Mouse (Mus musculus) embryonic facial prominence, embryonic 15.5 days (tissue): ENCODE results near the gene Zdhhc24. TPM values are rescaled to one million over a fixed set of nuclear protein-coding genes. Genes with fewer than 3 reads are reported as not detected.

Experiments used
- ATAC-seq: fragments of 200-750 bp; cut with Nextera tagmentation; 2 replicates; pipeline ENCODE4 v1.8.0; 2017; ENCODE audit warnings: low read depth, moderate TSS enrichment; ENCODE audit not compliant: insufficient number of reproducible peaks, low FRiP score, low TSS enrichment
- H3K27ac ChIP-seq: fragments of 300-500 bp; sonication (generic); replicated peaks from 2 replicates; pipeline ENCODE4 v1.5.1; 2015; ENCODE audit warnings: mild to moderate bottlenecking, inconsistent platforms
- H3K27me3 ChIP-seq: fragments of 300-500 bp; sonication (generic); 2 replicates; pipeline ENCODE4 v1.6.1; 2015; ENCODE audit warnings: inconsistent platforms
- H3K36me3 ChIP-seq: fragments of 300-500 bp; sonication (generic); 2 replicates; pipeline ENCODE4 v1.6.1; 2015; ENCODE audit warnings: mild to moderate bottlenecking, inconsistent platforms
- H3K4me1 ChIP-seq: fragments of 300-500 bp; sonication (generic); 2 replicates; pipeline ENCODE4 v1.6.1; 2015; ENCODE audit warnings: inconsistent platforms
- H3K4me2 ChIP-seq: fragments of 300-500 bp; sonication (generic); replicated peaks from 2 replicates; pipeline ENCODE4 v1.6.1; 2015; ENCODE audit warnings: mild to moderate bottlenecking, inconsistent platforms
- H3K4me3 ChIP-seq: fragments of 300-500 bp; sonication (generic); replicated peaks from 2 replicates; pipeline ENCODE4 v1.5.1; 2015; ENCODE audit warnings: mild to moderate bottlenecking, inconsistent platforms
- H3K9ac ChIP-seq: fragments of 300-500 bp; sonication (generic); 2 replicates; pipeline ENCODE4 v1.6.1; 2015; ENCODE audit warnings: inconsistent platforms
- H3K9me3 ChIP-seq: fragments of 300-500 bp; sonication (generic); replicated peaks from 2 replicates; pipeline ENCODE4 v1.6.1; 2016; ENCODE audit warnings: inconsistent platforms
- WGBS: fragments of 180-500 bp; shearing (Covaris S2); methylation state at CpG from one replicate; pipeline ENCODE4 v1.1.7; 2015; 5-methylcytosine and 5-hydroxymethylcytosine counted together
- polyA plus RNA-seq: library from polyadenylated mRNA; unstranded; fragments of >200 nt; fragmentation: Nextera tagmentation; extraction: Ambion mirVana; gene quantifications from 2 replicates; pipeline ENCODE4 v1.2.1, GENCODE M21; 2015

Zdhhc24 gene
- polyA plus RNA-seq, result 14.0 and 14.9 TPM in 2 replicates

DNA sequence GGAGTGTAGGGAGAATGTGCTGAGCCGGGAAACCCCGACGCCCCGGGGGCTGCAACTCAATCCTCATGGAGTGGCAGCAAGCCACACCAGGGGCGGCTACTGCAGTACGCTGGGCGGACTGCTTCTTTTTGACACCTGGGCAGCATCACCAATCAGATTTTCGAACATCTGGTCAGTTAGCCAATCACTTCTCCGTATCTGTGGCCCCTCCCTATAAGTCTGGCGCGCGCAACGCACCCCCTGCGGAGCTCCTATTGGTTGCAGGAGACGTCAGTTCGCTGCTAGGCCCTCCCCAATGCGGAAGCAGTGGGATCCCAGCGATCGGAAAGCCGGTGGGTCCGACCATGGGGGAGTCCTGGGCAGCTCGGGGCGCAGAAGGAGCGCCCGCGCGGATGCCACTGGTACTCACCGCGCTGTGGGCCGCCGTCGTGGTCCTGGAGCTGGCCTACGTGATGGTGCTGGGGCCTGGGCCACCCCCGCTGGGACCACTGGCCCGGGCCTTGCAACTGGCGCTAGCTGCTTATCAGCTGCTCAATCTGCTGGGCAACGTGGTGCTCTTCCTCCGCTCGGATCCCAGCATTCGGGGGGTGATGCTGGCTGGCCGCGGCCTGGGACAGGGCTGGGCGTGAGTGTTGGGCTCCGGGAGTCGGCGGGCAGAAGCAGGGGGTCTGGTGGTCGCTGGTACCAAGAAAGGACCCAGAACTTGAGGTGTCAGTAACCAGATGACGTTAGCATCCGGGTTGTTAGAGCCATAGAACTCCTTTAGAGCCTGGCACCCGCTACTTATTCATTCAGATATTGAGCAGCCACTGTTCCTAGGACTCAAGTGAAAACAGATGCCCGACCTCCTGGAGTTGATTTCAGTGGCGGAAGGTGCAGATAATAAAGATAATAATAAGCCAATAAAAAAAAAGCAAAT is at the start of gene Zdhhc24:
Zdhhc24 (plus strand) TSS at position 264 of the 919 bp plus-strand sequence.
- H3K27ac ChIP-seq, result peak within 1 kb of the TSS; percentile 78
- H3K4me1 ChIP-seq, result peaks cover 23% of the 10 kb centered on the region
- peaks cover 8% of the 10 kb centered on the region; the same call in 1 of the 2 replicates for H3K36me3 ChIP-seq
- H3K9ac ChIP-seq, result peak within 1 kb of the TSS; percentile 91
- H3K4me2 ChIP-seq, result peak within 1 kb of the TSS; percentile 94
- no peaks in the 10 kb centered on the region for H3K27me3 ChIP-seq
- H3K9me3 ChIP-seq, result no peaks in the 10 kb centered on the region
- WGBS, result under 1% methylated on average over 52 of the region's 52 CpGs
- peak within 1 kb of the TSS; percentile 82 for H3K4me3 ChIP-seq
- ATAC-seq, result peak; percentile 93

DNA sequence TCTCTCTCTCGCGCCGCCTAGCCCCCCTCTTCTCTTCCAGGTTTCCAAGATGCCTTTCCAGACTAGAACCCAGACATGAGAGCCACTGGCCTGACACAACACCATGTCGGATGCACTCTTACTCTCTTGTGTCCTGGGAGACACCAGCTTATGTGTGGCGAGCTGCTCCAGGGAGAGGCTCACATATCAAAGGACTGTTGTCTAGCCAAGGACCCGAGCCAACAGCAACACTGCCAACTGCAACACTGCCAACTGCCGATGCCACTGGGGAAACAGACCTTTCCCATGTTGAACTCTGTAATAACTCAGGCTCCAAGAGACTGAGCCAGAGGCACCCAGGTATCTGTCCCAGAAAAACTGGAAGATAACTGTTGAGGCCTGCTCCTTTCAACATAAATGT is 49.3 kb upstream of the Zdhhc24 start:
- no peaks in the 10 kb centered on the region; the same call in 1 of the 2 replicates for H3K4me1 ChIP-seq
- peak overlapping the region; percentile 7; the same call in 1 of the 2 replicates for H3K27ac ChIP-seq
- no peaks in the 10 kb centered on the region for H3K27me3 ChIP-seq
- H3K36me3 ChIP-seq, result peaks cover 45% of the 10 kb centered on the region
- WGBS, result 55% methylated on average over 7 of the region's 7 CpGs
- H3K4me2 ChIP-seq, result no peak overlapping the region; the same call in 1 of the 2 replicates
- no peaks in the 10 kb centered on the region for H3K9me3 ChIP-seq
- no peak for ATAC-seq
- H3K4me3 ChIP-seq, result no peak overlapping the region
- no peak overlapping the region for H3K9ac ChIP-seq

DNA sequence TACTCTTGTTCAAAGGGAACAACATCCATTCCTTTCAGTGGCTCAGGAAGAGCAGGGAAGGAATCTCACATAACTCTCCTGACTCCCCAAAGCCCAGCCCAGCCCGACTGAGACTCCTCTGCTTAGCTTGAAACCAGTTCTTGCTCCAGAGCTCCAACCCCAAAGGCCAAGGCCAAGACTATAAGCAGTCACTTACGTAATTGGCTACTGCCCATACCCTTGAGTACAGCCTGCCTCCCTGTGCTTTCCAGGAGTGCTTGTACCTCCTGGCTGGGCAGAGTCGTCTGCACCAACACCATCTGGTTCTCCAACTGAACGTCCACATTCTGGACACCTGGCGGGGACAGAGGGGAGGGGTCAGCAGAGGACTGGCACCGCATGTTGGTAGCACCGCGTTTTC is 44.5 kb upstream of the Zdhhc24 start:
- H3K4me2 ChIP-seq, result no peak overlapping the region
- no peak overlapping the region for H3K4me3 ChIP-seq
- no peaks in the 10 kb centered on the region for H3K9me3 ChIP-seq
- no peak overlapping the region for H3K9ac ChIP-seq
- peaks cover 28% of the 10 kb centered on the region for H3K36me3 ChIP-seq
- ATAC-seq, result no peak
- H3K27me3 ChIP-seq, result no peaks in the 10 kb centered on the region
- 80% methylated on average over 8 of the region's 8 CpGs for WGBS
- H3K27ac ChIP-seq, result no peak overlapping the region
- H3K4me1 ChIP-seq, result peaks cover 12% of the 10 kb centered on the region

DNA sequence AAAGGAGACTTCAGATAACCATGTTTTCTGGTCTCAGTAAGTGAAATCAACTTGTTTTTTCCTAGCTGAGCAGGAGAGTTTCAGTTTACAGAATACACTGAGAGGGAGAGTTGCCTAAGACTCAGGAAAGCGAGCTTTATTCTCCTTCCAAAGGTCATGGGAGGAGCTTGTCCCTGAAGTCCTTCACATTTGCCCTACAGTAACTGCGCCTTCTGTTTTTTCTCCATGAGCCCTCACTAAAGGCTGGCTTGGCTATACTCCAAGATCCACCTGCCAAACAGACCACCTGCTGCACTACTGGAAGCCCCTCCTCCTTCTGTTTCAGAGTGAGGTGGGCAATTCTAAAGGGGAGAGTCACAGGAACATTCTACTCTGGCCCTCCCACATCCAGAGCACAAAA is 42.4 kb upstream of the Zdhhc24 start:
- ATAC-seq, result no peak
- H3K9me3 ChIP-seq, result no peaks in the 10 kb centered on the region
- H3K4me2 ChIP-seq, result no peak overlapping the region
- 73% methylated on average over 2 of the region's 2 CpGs for WGBS
- H3K4me1 ChIP-seq, result peaks cover 22% of the 10 kb centered on the region
- H3K27ac ChIP-seq, result no peak overlapping the region
- H3K36me3 ChIP-seq, result peaks cover 20% of the 10 kb centered on the region; the same call in 1 of the 2 replicates
- H3K9ac ChIP-seq, result no peak overlapping the region
- H3K4me3 ChIP-seq, result no peak overlapping the region
- H3K27me3 ChIP-seq, result peaks cover 14% of the 10 kb centered on the region

DNA sequence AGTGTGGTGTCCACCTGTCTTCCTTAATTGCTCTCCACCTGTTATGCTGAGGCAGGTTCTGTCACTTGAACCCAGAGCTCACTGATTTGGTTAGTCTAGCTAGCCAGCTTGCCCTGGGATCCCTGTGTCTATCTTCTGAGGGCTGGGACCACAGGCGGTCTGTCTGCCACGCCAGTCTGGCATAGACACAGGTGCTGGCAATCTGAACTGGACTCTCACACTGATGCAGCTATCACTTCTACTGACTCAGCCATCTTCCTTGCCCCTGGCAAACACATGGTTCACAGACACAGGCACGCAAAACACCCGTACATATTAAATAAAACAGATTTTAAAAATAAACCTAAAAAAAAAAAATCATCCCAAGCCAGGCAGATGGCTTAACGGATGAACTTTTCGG is 41.4 kb upstream of the Zdhhc24 start:
- WGBS, result 84% methylated on average over 6 of the region's 6 CpGs
- Histone ChIP-seq H3K4me1 (peaks cover 22% of the 10 kb centered on the region), H3K9me3 (no peaks in the 10 kb centered on the region), H3K4me3 (no peak overlapping the region), H3K9ac (no peak overlapping the region), H3K4me2 (no peak overlapping the region), H3K27ac (no peak overlapping the region), H3K36me3 (peaks cover 17% of the 10 kb centered on the region; the same call in 1 of the 2 replicates), H3K27me3 (peaks cover 24% of the 10 kb centered on the region)
- no peak for ATAC-seq

DNA sequence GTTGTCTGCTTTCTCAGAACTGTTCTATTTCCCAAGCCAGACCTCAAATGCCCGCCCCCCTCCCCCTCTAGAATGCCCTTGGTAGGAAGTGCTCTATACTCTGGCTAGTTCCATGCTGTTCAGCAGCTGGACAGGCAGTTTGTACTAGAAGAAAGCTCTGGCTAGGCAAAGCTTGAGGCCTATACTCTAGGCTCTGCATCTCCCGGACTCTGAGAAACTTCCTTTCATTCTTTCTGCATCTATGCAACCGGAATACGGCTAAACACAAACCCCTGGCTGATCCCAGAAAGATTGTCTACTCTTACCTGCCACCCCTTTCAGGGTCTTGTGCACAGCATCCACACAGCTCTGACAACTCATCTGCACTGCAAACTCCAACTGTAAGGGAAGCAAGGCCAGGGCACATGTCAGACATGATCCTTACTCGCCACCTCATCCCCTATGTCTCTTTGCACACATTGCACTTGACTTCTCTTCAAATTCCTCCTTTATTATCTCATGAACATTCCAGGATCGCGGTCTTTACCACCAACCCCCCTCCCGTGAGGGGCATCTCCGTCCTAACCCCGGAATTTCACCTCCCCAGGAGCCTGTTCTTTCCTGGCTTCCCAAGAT is 39.8 kb upstream of the Zdhhc24 start:
- ATAC-seq, result 0 out of 2 replicates have a peak, but pooled peaks have one; percentile 6
- 0 out of 2 replicates have a peak overlapping the region, but pooled peaks have one; percentile 25 for H3K27ac ChIP-seq

DNA sequence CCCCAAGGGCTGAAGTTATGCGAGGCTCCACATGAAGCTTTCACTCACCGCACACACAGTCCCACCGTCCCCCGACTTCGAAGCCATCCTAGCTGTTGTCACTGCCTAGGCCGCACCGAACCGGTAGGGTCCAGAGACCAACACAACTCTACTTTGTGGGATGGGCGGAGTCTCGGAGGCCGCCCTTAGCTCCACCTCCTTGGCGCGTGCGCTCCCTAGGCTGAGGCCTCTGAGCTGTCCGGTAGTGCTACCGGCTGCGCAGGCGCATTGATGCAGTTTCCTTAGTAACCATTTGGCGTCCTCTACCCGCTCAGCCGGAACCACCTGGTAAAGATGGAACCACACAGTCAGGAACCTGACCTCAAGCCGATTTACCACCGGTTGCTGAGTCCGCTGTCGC is 39.3 kb upstream of the Zdhhc24 start, which contains the start of the genes Ccs and Ccdc87:
Ccs (minus strand) TSS at position 184 of the 400 bp plus-strand sequence.
Ccdc87 (plus strand) TSS at position 218 of the 400 bp plus-strand sequence.
- Histone ChIP-seq H3K9ac (peak within 1 kb of the TSS; percentile 75), H3K9me3 (no peaks in the 10 kb centered on the region), H3K4me2 (peak within 1 kb of the TSS; percentile 98), H3K27me3 (peaks cover 28% of the 10 kb centered on the region), H3K36me3 (0 out of 2 replicates have a peak, but pooled peaks cover 2% of the 10 kb centered on the region), H3K4me1 (peaks cover 22% of the 10 kb centered on the region), H3K27ac (0 out of 2 replicates have a peak within 1 kb of the TSS, but pooled peaks have one; percentile 25), H3K4me3 (peak within 1 kb of the TSS; percentile 64)
- WGBS, result under 1% methylated on average over 25 of the region's 25 CpGs
- peak; percentile 97 for ATAC-seq

More for the DNA sequence above, 39.8 kb upstream of the Zdhhc24 start:
- peak overlapping the region; percentile 75 for H3K9ac ChIP-seq
- H3K9me3 ChIP-seq, result no peaks in the 10 kb centered on the region
- peak overlapping the region; percentile 98 for H3K4me2 ChIP-seq
- H3K27me3 ChIP-seq, result peaks cover 28% of the 10 kb centered on the region
- peak overlapping the region; percentile 64 for H3K4me3 ChIP-seq
- H3K36me3 ChIP-seq, result 0 out of 2 replicates have a peak, but pooled peaks cover 2% of the 10 kb centered on the region
- H3K4me1 ChIP-seq, result peaks cover 22% of the 10 kb centered on the region
- WGBS, result 28% methylated on average over 10 of the region's 10 CpGs

DNA sequence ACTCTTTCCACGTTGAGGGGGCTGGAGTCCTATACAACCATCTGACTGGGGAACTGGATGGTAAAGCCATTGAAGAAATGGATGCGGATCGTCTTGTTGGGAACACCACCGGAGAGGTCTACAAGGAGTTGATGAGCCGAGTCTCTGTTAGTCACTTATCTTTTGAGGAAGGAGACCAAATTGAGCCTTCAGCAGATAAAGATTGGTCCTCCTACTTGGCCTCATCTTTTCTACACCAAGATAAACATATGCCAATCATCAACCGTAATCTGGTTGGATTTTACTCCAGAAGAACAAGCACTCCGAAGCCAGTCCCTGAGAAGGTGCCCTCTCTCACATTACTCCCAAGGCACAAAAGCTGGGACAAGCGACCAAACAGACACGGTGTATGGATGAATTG is 37.6 kb upstream of the Zdhhc24 start:
- H3K27ac ChIP-seq, result no peak overlapping the region
- H3K4me3 ChIP-seq, result no peak overlapping the region
- 82% methylated on average over 9 of the region's 9 CpGs for WGBS
- no peak overlapping the region for H3K9ac ChIP-seq
- peaks cover 22% of the 10 kb centered on the region for H3K4me1 ChIP-seq
- ATAC-seq, result no peak
- H3K4me2 ChIP-seq, result no peak overlapping the region
- 0 out of 2 replicates have a peak, but pooled peaks cover 2% of the 10 kb centered on the region for H3K36me3 ChIP-seq
- H3K9me3 ChIP-seq, result no peaks in the 10 kb centered on the region
- peaks cover 28% of the 10 kb centered on the region for H3K27me3 ChIP-seq

DNA sequence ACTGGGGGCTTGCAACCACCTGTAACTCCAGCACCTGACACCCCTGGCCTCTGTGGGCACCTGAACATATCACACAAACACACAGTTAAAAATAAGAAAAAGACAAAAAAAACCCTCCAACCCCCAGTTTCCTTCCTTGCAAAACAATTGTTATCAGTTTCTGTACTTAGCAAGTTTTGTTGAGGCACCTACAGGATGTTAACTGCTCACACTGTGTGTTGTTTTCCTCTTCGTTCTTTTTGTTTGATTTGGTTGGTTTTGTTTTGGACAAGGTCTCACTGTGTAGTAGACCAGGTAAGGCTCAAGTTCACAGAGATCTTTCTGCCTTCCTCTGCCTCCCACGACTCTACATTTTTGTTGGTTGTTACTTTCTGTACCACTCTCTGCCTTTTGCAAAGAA is 35.9 kb upstream of the Zdhhc24 start:
- Histone ChIP-seq H3K27me3 (peaks cover 28% of the 10 kb centered on the region), H3K9ac (no peak overlapping the region), H3K9me3 (no peaks in the 10 kb centered on the region), H3K4me2 (no peak overlapping the region), H3K4me1 (peaks cover 19% of the 10 kb centered on the region), H3K4me3 (no peak overlapping the region), H3K36me3 (no peaks in the 10 kb centered on the region), H3K27ac (no peak overlapping the region)
- 74% methylated on average over 2 of the region's 2 CpGs for WGBS
- no peak for ATAC-seq

DNA sequence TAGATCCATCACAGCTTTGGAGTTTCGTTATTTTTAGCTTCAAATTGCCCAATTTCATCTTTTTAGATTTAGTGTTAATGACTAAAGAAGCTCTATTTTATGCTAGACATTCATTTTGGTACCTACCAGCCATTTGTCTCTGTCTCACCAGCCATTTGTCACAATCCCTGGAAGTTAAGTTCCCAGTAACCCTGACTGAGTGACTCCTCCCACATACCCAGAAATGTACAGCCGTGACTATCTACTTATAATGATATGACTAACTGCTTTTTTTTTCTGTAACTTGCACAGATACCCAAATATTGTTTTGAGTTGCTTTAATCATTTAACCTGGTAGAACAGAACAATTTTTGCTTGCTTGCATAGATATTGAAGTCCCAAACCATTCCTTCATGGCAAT is 32.6 kb upstream of the Zdhhc24 start:
- Histone ChIP-seq H3K9me3 (no peaks in the 10 kb centered on the region), H3K36me3 (no peaks in the 10 kb centered on the region), H3K4me3 (no peak overlapping the region), H3K27me3 (peaks cover 16% of the 10 kb centered on the region), H3K9ac (no peak overlapping the region), H3K4me1 (no peaks in the 10 kb centered on the region), H3K27ac (no peak overlapping the region), H3K4me2 (no peak overlapping the region)
- no peak for ATAC-seq
- 72% methylated on average over 2 of the region's 2 CpGs for WGBS

DNA sequence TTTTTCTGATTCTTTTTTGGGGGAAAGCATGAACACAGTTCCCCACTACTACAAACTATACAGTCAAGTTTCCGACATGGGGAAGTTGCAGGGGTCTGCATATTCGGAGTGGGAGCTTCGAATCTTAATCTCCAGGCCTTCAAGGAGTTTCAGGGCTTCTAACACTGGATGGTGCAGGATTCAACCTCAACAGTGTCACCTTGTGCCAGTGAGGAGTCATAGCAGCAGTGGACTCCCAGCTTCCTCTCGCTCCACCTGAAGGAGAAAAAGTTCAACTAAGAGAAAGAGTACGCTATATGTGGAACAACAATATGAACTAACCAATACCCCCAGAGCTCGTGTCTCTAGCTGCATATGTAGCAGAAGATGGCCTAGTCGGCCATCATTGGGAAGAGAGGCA is 31.0 kb upstream of the Zdhhc24 start:
- no peaks in the 10 kb centered on the region for H3K9me3 ChIP-seq
- H3K4me2 ChIP-seq, result no peak overlapping the region
- 23% methylated on average over 7 of the region's 7 CpGs for WGBS
- H3K36me3 ChIP-seq, result no peaks in the 10 kb centered on the region
- no peaks in the 10 kb centered on the region for H3K27me3 ChIP-seq
- no peaks in the 10 kb centered on the region for H3K4me1 ChIP-seq
- H3K9ac ChIP-seq, result no peak overlapping the region
- ATAC-seq, result no peak
- no peak overlapping the region for H3K27ac ChIP-seq
- no peak overlapping the region for H3K4me3 ChIP-seq
